Mouse (Mus musculus) right cerebral cortex, postnatal 14 days (tissue): ENCODE results near the gene Gtf2f1.
"Not testable (repeated sequence)": the region's sequence is repeated elsewhere in the genome, so short reads cannot be mapped to it uniquely, and the experiment has no call there.

Experiments
- DNase-seq: peaks from one replicate; pipeline ENCODE4 v3.0.0; 2022

Gtf2f1 gene

GRCm38 (mm10) chr17:57011236-57012141, at the start of gene Gtf2f1, which contains the start of gene Gm17949:
Gtf2f1 (minus strand) TSS chr17:57011288.
Gm17949 (plus strand) TSS chr17:57011469.
- peak; percentile 94 for DNase-seq

GRCm38 (mm10) chr17:57060231-57060801, 49.2 kb upstream of the Gtf2f1 start:
- peak; percentile 95 for DNase-seq

- peak; percentile 83 for DNase-seq
These were observed 48.4 kb upstream of the Gtf2f1 start, which contains the start of gene Slc25a23 for GRCm38 (mm10) chr17:57059486-57059977. Slc25a23 (minus strand) TSS chr17:57059863.

- DNase-seq: peak; percentile 40
These were observed 47.9 kb upstream of the Gtf2f1 start, which contains the start of gene Crb3 for GRCm38 (mm10) chr17:57058891-57059485. Crb3 (plus strand) TSS chr17:57059105.

- DNase-seq: no peak
These were observed 45.2 kb upstream of the Gtf2f1 start for GRCm38 (mm10) chr17:57056246-57056645.

GRCm38 (mm10) chr17:57051679-57052078, 40.6 kb upstream of the Gtf2f1 start:
- DNase-seq: not testable (repeated sequence)

GRCm38 (mm10) chr17:57048816-57049215, 37.7 kb upstream of the Gtf2f1 start:
- no peak for DNase-seq

- DNase-seq: peak; percentile 36
These were observed 36.3 kb upstream of the Gtf2f1 start for GRCm38 (mm10) chr17:57047406-57047805.

GRCm38 (mm10) chr17:57041554-57041953, 30.5 kb upstream of the Gtf2f1 start, which contains the start of gene Slc25a41:
Slc25a41 (minus strand) TSS chr17:57041654.
- no peak for DNase-seq

GRCm38 (mm10) chr17:57038978-57039377, 27.9 kb upstream of the Gtf2f1 start:
- no peak for DNase-seq

- no peak for DNase-seq
These were observed 21.8 kb upstream of the Gtf2f1 start for GRCm38 (mm10) chr17:57032854-57033253.

- DNase-seq: peak; percentile 98
These were observed 20.8 kb upstream of the Gtf2f1 start for GRCm38 (mm10) chr17:57031661-57032420.

- DNase-seq: peak; percentile 52
These were observed 20.0 kb upstream of the Gtf2f1 start, which contains the start of gene Khsrp for GRCm38 (mm10) chr17:57030931-57031660. Khsrp (minus strand) TSS chr17:57031522.

- DNase-seq: no peak
These were observed 18.6 kb upstream of the Gtf2f1 start for GRCm38 (mm10) chr17:57029691-57030090.

- no peak for DNase-seq
These were observed 16.4 kb upstream of the Gtf2f1 start for GRCm38 (mm10) chr17:57027471-57027870.

- no peak for DNase-seq
These were observed 9.9 kb upstream of the Gtf2f1 start for GRCm38 (mm10) chr17:57020960-57021359.

GRCm38 (mm10) chr17:57019693-57020092, 8.6 kb upstream of the Gtf2f1 start:
- no peak for DNase-seq

GRCm38 (mm10) chr17:57012245-57012795, 1.2 kb upstream of the Gtf2f1 start:
- DNase-seq: no peak

GRCm38 (mm10) chr17:57010911-57011235, 215 bp downstream of the Gtf2f1 start:
- no peak for DNase-seq

GRCm38 (mm10) chr17:57007137-57007905, 3.8 kb downstream of the Gtf2f1 start:
- DNase-seq: no peak

- no peak for DNase-seq
These were observed 7.1 kb downstream of the Gtf2f1 start for GRCm38 (mm10) chr17:57003994-57004393.
